Mouse (Mus musculus): Measurements from ENCODE around the gene Eef2.

DNA sequence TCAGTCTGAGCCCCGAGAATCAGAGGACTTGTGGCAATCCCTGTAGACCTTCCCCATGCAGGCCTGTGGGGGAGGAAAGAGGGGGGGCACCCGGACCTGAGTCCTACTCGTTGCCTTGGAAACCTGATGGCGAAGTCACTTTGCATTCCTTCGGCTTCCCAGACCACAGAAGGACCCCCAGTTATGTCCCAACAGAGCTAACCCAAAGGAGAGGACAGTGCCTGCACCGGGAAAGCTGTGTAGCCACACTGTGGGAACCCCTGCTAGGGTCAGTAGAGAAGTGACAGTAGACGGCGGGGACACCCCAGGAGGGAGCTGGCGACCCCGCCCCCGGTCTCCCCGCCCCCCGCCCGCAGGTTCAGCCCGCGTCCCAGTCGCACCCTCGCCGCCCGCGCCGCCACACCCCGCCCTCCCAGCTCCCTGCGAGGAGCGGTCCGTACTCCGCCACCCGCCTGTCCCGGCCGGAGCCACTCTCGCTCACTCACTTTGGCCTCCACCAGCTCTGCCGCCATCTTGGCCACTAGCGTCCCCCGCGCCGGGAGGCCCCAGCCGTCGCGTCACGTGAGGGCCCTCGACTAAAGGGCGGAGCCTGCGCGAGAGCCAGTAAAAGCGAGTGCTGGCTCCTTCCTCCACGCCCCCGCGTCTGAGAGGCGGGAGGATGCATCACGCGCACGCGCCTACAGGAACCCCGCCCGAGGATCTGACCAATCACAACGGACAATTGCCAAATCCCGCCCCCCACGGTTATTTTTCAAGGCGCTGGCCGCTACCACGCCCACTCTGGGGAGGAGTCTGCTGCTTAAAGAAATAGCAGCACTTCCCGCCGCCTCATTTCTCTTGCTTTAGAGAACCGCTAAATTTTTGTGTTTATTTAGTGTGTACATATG, 9.0 kb upstream of the Eef2 start, which contains the start of gene Pias4:
- TF ChIP-seq POLR2A (IDR thresholded peaks at IDR 0.05; ENCODE audit: control insufficient read depth, extremely low read depth, insufficient read depth, low read length, poor library complexity) (peak; percentile 82), CTCF (IDR thresholded peaks at IDR 0.05; ENCODE audit: borderline replicate concordance, control insufficient read depth, extremely low read depth, insufficient read depth, low read length, poor library complexity) (peak; percentile 54; the same call in 1 of the 2 replicates)

Data from thymus, adult 2 months (tissue).